Mouse (Mus musculus) liver, adult 2 months (tissue): ENCODE measurements around the gene Ube2h.

ENCODE experiments used
- CTCF ChIP-seq: fragments of 200-500 bp; IDR thresholded peaks from 2 replicates; pipeline ENCODE4 v1.5.1; 2011; ENCODE audit warnings: low read depth, low read length, control low read depth
- POLR2A ChIP-seq: fragments of 200-500 bp; IDR thresholded peaks from 2 replicates; pipeline ENCODE4 v1.6.1; 2011; ENCODE audit warnings: low read length, control low read depth; ENCODE audit not compliant: insufficient read depth; ENCODE audit errors: extremely low read depth

DNA sequence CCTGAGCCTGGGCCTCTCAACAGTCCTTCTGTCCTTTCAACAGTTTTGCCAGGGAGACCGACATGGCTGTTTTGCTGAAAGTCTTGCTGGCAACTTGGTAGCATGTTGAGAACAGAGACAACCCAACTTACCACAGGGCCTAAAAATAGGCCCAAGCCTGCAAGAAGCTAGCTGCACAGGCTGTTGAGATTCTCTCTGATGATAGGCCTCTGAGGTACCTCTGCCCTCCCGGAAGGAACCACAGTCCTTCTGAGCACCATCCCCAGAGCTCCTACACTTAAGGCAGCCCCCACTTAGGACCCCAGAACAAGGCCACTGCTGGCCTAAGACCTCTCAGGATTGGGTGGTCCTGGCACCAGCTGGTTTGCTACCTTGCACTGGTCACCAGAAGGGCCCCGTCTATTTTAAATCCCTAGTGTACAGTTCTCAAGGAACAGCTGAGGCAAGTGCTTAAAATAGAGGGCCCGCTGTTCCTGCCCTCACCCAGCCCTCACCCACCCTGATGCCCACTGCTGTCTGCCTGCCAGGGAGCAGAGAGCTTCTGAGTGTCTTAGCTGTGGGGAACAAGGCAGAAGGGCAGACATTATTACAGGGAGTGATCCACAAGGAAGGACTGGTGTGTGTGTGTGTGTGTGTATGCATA lies 36.0 kb upstream of the Ube2h start:
- TF ChIP-seq CTCF (no peak), POLR2A (no peak)
